Mouse (Mus musculus): Measurements from ENCODE around the gene Ddi2. TPM values are rescaled to one million over a fixed set of nuclear protein-coding genes. Genes with fewer than 3 reads are reported as not detected.

The Ddi2 gene
- polyA plus RNA-seq, 1 experiment from 2014 or later, result 27.3 TPM

GRCm38 (mm10) chr4:141680892-141681291 lies 42.3 kb downstream of the Ddi2 start:
- Histone ChIP-seq H3K27me3 (ENCODE audit: poor library complexity, severe bottlenecking) (no peaks in the 10 kb centered on the region), H3K4me1 (peaks cover 26% of the 10 kb centered on the region), H3K4me3 (no peak overlapping the region), H3K36me3 (replicated peaks) (peaks cover 48% of the 10 kb centered on the region), H3K27ac (no peak overlapping the region), H3K9me3 (no peaks in the 10 kb centered on the region)
- 73% methylated on average over 12 of the region's 12 CpGs for WGBS
- no peak for DNase-seq (ENCODE audit: extremely low spot score, low spot score)

- Histone ChIP-seq H3K36me3 (replicated peaks) (peaks cover 30% of the 10 kb centered on the region), H3K9me3 (no peaks in the 10 kb centered on the region), H3K27me3 (ENCODE audit: poor library complexity, severe bottlenecking) (no peaks in the 10 kb centered on the region), H3K27ac (no peak overlapping the region), H3K4me1 (peaks cover 26% of the 10 kb centered on the region), H3K4me3 (no peak overlapping the region)
- DNase-seq (ENCODE audit: extremely low spot score, low spot score), result no peak
- 90% methylated on average over 2 of the region's 2 CpGs for WGBS
Measured at GRCm38 (mm10) chr4:141679016-141679415, 44.2 kb downstream of the Ddi2 start.

- peaks cover 17% of the 10 kb centered on the region for H3K4me1 ChIP-seq
- peaks cover 8% of the 10 kb centered on the region for H3K36me3 ChIP-seq (replicated peaks)
- no peaks in the 10 kb centered on the region for H3K27me3 ChIP-seq (ENCODE audit: poor library complexity, severe bottlenecking)
- no peak overlapping the region for H3K4me3 ChIP-seq
- 89% methylated on average over 5 of the region's 5 CpGs for WGBS
- no peaks in the 10 kb centered on the region for H3K9me3 ChIP-seq
- DNase-seq (ENCODE audit: extremely low spot score, low spot score), result no peak
- no peak overlapping the region for H3K27ac ChIP-seq
Measured at GRCm38 (mm10) chr4:141676462-141676979, 46.7 kb downstream of the Ddi2 start.

- Histone ChIP-seq H3K27ac (no peak overlapping the region), H3K9me3 (no peaks in the 10 kb centered on the region)
- WGBS, result 82% methylated on average over 13 of the region's 13 CpGs
Measured at GRCm38 (mm10) chr4:141672325-141672724, 50.9 kb downstream of the Ddi2 start.

GRCm38 (mm10) chr4:141671389-141671788 lies 51.8 kb downstream of the Ddi2 start:
- Histone ChIP-seq H3K4me3 (no peak overlapping the region), H3K27me3 (ENCODE audit: poor library complexity, severe bottlenecking) (no peaks in the 10 kb centered on the region), H3K9me3 (no peaks in the 10 kb centered on the region), H3K27ac (no peak overlapping the region), H3K36me3 (replicated peaks) (no peaks in the 10 kb centered on the region), H3K4me1 (no peaks in the 10 kb centered on the region)
- no peak for DNase-seq (ENCODE audit: extremely low spot score, low spot score)
- WGBS, result 90% methylated on average over 4 of the region's 4 CpGs

More at GRCm38 (mm10) chr4:141672325-141672724, 50.9 kb downstream of the Ddi2 start:
- no peaks in the 10 kb centered on the region for H3K27me3 ChIP-seq (ENCODE audit: poor library complexity, severe bottlenecking)
- H3K36me3 ChIP-seq (replicated peaks), result no peaks in the 10 kb centered on the region
- H3K4me1 ChIP-seq, result no peaks in the 10 kb centered on the region
- no peak overlapping the region for H3K4me3 ChIP-seq
- no peak for DNase-seq (ENCODE audit: extremely low spot score, low spot score)

GRCm38 (mm10) chr4:141669898-141670712 lies 53.1 kb downstream of the Ddi2 start:
- Histone ChIP-seq H3K4me1 (peaks cover 3% of the 10 kb centered on the region), H3K27ac (no peak overlapping the region)
- 91% methylated on average over 18 of the region's 18 CpGs for WGBS

GRCm38 (mm10) chr4:141664799-141665198 lies 58.4 kb downstream of the Ddi2 start, which contains the start of gene Plekhm2:
Gene Plekhm2, minus strand, starts transcription at chr4:141664899.
- Histone ChIP-seq H3K27me3 (ENCODE audit: poor library complexity, severe bottlenecking) (peaks cover 3% of the 10 kb centered on the region; the same call in 1 of the 2 replicates), H3K4me1 (peaks cover 26% of the 10 kb centered on the region), H3K9me3 (no peaks in the 10 kb centered on the region), H3K36me3 (replicated peaks) (peaks cover 21% of the 10 kb centered on the region), H3K4me3 (peak within 1 kb of the TSS; percentile 87), H3K27ac (peak within 1 kb of the TSS; percentile 90)
- WGBS, result 71% methylated on average over 8 of the region's 8 CpGs
- no peak for DNase-seq (ENCODE audit: extremely low spot score, low spot score)

More at GRCm38 (mm10) chr4:141669898-141670712, 53.1 kb downstream of the Ddi2 start:
- DNase-seq (ENCODE audit: extremely low spot score, low spot score), result no peak
- Histone ChIP-seq H3K4me3 (no peak overlapping the region), H3K36me3 (replicated peaks) (no peaks in the 10 kb centered on the region), H3K9me3 (no peaks in the 10 kb centered on the region), H3K27me3 (ENCODE audit: poor library complexity, severe bottlenecking) (peaks cover 3% of the 10 kb centered on the region; the same call in 1 of the 2 replicates)

GRCm38 (mm10) chr4:141664011-141664745 lies 59.0 kb downstream of the Ddi2 start:
- H3K9me3 ChIP-seq, result no peaks in the 10 kb centered on the region
- H3K36me3 ChIP-seq (replicated peaks), result peaks cover 25% of the 10 kb centered on the region
- WGBS, result 3% methylated on average over 59 of the region's 60 CpGs
- H3K4me3 ChIP-seq, result peak overlapping the region; percentile 87
- H3K27me3 ChIP-seq (ENCODE audit: poor library complexity, severe bottlenecking), result peaks cover 3% of the 10 kb centered on the region; the same call in 1 of the 2 replicates
- H3K4me1 ChIP-seq, result peaks cover 26% of the 10 kb centered on the region
- peak; percentile 61 for DNase-seq (ENCODE audit: extremely low spot score, low spot score)
- peak overlapping the region; percentile 90 for H3K27ac ChIP-seq

- H3K36me3 ChIP-seq (replicated peaks), result peaks cover 32% of the 10 kb centered on the region
- peak overlapping the region; percentile 87 for H3K4me3 ChIP-seq
- no peaks in the 10 kb centered on the region for H3K9me3 ChIP-seq
- peak overlapping the region; percentile 90 for H3K27ac ChIP-seq
- DNase-seq (ENCODE audit: extremely low spot score, low spot score), result peak; percentile 50
- 5% methylated on average over 47 of the region's 47 CpGs for WGBS
- peaks cover 3% of the 10 kb centered on the region; the same call in 1 of the 2 replicates for H3K27me3 ChIP-seq (ENCODE audit: poor library complexity, severe bottlenecking)
- H3K4me1 ChIP-seq, result peaks cover 26% of the 10 kb centered on the region
Measured at GRCm38 (mm10) chr4:141663122-141663931, 59.9 kb downstream of the Ddi2 start.

- H3K36me3 ChIP-seq (replicated peaks), result peaks cover 53% of the 10 kb centered on the region
- H3K27ac ChIP-seq, result no peak overlapping the region
- WGBS, result 95% methylated on average over 11 of the region's 11 CpGs
- peaks cover 2% of the 10 kb centered on the region; the same call in 1 of the 2 replicates for H3K27me3 ChIP-seq (ENCODE audit: poor library complexity, severe bottlenecking)
- H3K4me1 ChIP-seq, result peaks cover 29% of the 10 kb centered on the region
- DNase-seq (ENCODE audit: extremely low spot score, low spot score), result no peak
- no peak overlapping the region for H3K4me3 ChIP-seq
- H3K9me3 ChIP-seq, result no peaks in the 10 kb centered on the region
Measured at GRCm38 (mm10) chr4:141660884-141661283, 62.3 kb downstream of the Ddi2 start.

GRCm38 (mm10) chr4:141659739-141660138 lies 63.5 kb downstream of the Ddi2 start:
- DNase-seq (ENCODE audit: extremely low spot score, low spot score), result no peak
- Histone ChIP-seq H3K9me3 (no peaks in the 10 kb centered on the region), H3K27me3 (ENCODE audit: poor library complexity, severe bottlenecking) (no peaks in the 10 kb centered on the region), H3K36me3 (replicated peaks) (peaks cover 62% of the 10 kb centered on the region), H3K27ac (no peak overlapping the region), H3K4me1 (peaks cover 22% of the 10 kb centered on the region), H3K4me3 (no peak overlapping the region)
- 64% methylated on average over 4 of the region's 4 CpGs for WGBS

Data from forebrain, embryonic 10.5 days (tissue).